Mouse (Mus musculus) macrophage (primary cell): ENCODE measurements around the gene Cryl1. TPM values are rescaled to one million over a fixed set of nuclear protein-coding genes. Genes with fewer than 3 reads are reported as not detected.

Experiments
- H3K27ac ChIP-seq: fragments of 350-480 bp; formaldehyde crosslinking; 2 replicates; pipeline ENCODE4 v1.9.0; 2021
- H3K36me3 ChIP-seq: fragments of 350-480 bp; formaldehyde crosslinking; 2 replicates; pipeline ENCODE4 v1.9.0; 2021; ENCODE audit errors: inconsistent target
- H3K4me3 ChIP-seq: fragments of 350-480 bp; formaldehyde crosslinking; 2 replicates; pipeline ENCODE4 v1.9.0; 2021; ENCODE audit errors: inconsistent target
- H3K79me2 ChIP-seq: fragments of 350-480 bp; formaldehyde crosslinking; 2 replicates; pipeline ENCODE4 v1.9.0; 2021; ENCODE audit errors: inconsistent target
- WGBS: methylation state at CpG from one replicate; pipeline ENCODE4 v1.1.7; 2026; ENCODE audit warnings: inconsistent platforms; ENCODE audit not compliant: missing documents; 5-methylcytosine and 5-hydroxymethylcytosine counted together
- polyA plus RNA-seq: library from polyadenylated mRNA; stranded (reverse); fragments of 250-400 nt; gene quantifications from 3 replicates; pipeline ENCODE4 v1.2.4, GENCODE M21; 2018; ENCODE audit warnings: inconsistent platforms

Gene Cryl1
- polyA plus RNA-seq, 1 experiment from 2014 or later, result 18.7 TPM

DNA sequence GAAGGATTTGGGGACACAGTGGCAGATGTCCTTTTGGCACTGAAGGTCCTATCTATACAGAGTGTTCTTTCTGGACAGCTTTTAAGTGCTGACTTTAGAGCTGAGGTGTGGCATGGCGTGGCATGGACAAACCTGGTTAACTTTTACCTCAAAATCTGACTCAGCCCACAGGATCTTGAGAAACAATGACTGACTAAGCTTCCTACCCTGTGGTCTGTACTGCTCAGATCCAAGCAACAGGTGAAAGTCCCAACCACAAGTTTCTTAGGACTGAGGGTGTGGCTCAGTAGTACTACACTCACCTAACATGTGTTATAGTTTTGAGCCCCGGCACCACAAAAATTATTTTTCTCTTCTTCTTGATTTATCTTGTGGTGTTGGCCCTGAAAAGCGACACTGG is 130.0 kb downstream of the Cryl1 start:
- Histone ChIP-seq H3K4me3 (no peak overlapping the region), H3K27ac (no peak overlapping the region), H3K36me3 (no peaks in the 10 kb centered on the region), H3K79me2 (no peaks in the 10 kb centered on the region)
- 86% methylated on average over 3 of the region's 3 CpGs for WGBS

DNA sequence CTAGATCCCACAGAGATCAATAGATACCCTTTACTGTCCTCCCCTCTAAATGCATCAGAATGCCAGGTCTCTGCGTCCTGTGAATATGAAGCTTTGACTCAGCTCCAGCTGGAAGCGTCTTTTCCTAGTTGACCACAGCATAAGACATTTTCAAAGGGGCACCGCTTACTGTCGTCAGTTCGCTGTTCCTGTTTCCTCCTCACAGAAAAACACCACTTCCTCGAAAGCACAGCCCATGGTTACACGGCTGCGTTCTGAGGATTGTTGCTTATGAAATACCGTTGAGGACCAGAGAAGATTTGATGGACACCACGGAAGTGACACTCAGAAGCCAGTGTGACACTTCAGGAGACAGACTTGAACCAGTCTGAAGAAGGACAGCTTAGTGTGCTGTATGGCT is 134.4 kb downstream of the Cryl1 start:
- Histone ChIP-seq H3K27ac (no peak overlapping the region), H3K36me3 (no peaks in the 10 kb centered on the region), H3K79me2 (no peaks in the 10 kb centered on the region), H3K4me3 (no peak overlapping the region)
- WGBS, result 2% methylated on average over 10 of the region's 10 CpGs

GRCm38 (mm10) chr14:57259341-57259740 is 139.0 kb downstream of the Cryl1 start:
- Histone ChIP-seq H3K79me2 (no peaks in the 10 kb centered on the region), H3K4me3 (no peak overlapping the region), H3K36me3 (no peaks in the 10 kb centered on the region), H3K27ac (no peak overlapping the region)
- WGBS, result 95% methylated on average over 8 of the region's 8 CpGs

- WGBS, result 79% methylated on average over 3 of the region's 3 CpGs
Observed at GRCm38 (mm10) chr14:57248661-57249060, 149.7 kb downstream of the Cryl1 start.

DNA sequence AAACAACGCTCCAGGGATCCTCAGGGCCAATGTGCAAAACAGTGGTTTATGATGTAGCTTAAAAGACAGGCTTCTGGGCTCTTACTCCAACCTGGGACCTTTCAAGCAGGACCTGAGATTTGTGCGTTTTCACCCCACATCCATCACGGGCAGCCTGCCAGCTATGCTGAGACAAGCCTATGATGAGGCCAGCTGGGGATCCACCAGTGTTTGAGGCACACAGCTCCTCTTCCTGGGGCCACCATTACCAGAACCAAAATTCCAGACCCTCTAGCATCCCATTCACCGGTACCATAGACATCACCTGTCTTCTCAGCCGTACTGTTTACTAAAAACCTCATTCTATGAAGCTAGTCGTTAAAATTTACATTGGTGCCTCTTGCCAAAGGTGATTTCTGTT is 151.8 kb downstream of the Cryl1 start:
- no peaks in the 10 kb centered on the region for H3K36me3 ChIP-seq
- no peak overlapping the region for H3K27ac ChIP-seq
- WGBS, result 93% methylated on average over 5 of the region's 6 CpGs
- no peak overlapping the region for H3K4me3 ChIP-seq
- H3K79me2 ChIP-seq, result no peaks in the 10 kb centered on the region

More at GRCm38 (mm10) chr14:57248661-57249060, 149.7 kb downstream of the Cryl1 start:
- Histone ChIP-seq H3K79me2 (no peaks in the 10 kb centered on the region), H3K36me3 (no peaks in the 10 kb centered on the region), H3K27ac (no peak overlapping the region), H3K4me3 (no peak overlapping the region)

GRCm38 (mm10) chr14:57242978-57243377 is 155.4 kb downstream of the Cryl1 start:
- H3K36me3 ChIP-seq, result no peaks in the 10 kb centered on the region
- H3K4me3 ChIP-seq, result no peak overlapping the region
- no peak overlapping the region for H3K27ac ChIP-seq
- 96% methylated on average over 5 of the region's 5 CpGs for WGBS
- H3K79me2 ChIP-seq, result no peaks in the 10 kb centered on the region

DNA sequence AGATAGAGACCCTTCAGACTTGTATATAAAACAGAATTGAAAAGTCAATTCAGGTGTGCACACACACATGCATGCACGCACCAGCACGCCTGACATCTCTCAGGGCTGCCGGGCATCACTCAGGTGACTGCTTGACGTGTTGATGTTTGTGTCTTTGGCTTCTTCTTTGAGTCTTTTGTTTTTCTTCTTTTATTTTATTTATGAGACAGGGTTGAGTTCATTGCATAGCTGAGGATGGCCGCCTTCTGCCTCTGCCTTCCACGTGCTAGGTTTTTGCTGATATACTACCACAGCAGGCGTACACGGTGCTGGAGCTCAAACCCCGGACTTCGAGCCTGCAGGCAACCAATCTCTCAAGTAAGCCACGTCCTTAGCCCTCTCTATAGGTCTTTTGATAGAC is 163.1 kb downstream of the Cryl1 start:
- no peaks in the 10 kb centered on the region for H3K79me2 ChIP-seq
- 88% methylated on average over 10 of the region's 11 CpGs for WGBS
- H3K36me3 ChIP-seq, result no peaks in the 10 kb centered on the region
- no peak overlapping the region for H3K4me3 ChIP-seq
- H3K27ac ChIP-seq, result no peak overlapping the region

DNA sequence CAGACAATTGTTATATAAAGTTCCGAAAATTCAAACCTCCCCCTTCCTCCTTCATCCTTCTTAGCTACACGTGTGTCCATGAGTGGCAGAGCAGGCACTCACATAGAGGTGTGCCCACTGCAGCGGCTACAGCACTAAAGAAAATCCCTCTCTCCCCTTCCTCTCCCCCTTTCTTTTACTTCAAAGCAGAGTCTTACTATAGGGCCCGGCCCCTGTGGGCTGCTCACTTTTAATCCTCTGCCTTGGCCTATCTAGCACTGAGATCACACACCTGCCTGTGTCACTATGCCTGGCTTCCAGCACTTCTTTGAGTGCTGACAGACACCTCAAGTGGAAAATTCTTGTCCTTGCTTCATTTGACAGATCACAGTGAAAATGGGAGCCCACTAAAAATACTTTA is 163.6 kb downstream of the Cryl1 start:
- H3K4me3 ChIP-seq, result no peak overlapping the region
- no peak overlapping the region for H3K27ac ChIP-seq
- no peaks in the 10 kb centered on the region for H3K36me3 ChIP-seq
- WGBS, result 64% methylated on average over 4 of the region's 4 CpGs
- H3K79me2 ChIP-seq, result no peaks in the 10 kb centered on the region

GRCm38 (mm10) chr14:57230264-57231015 is 167.9 kb downstream of the Cryl1 start:
- Histone ChIP-seq H3K36me3 (no peaks in the 10 kb centered on the region), H3K4me3 (no peak overlapping the region), H3K27ac (no peak overlapping the region), H3K79me2 (no peaks in the 10 kb centered on the region)
- 87% methylated on average over 6 of the region's 6 CpGs for WGBS

Other genes with a start within 250 kb of the Cryl1 start
- 4.3 to 7.0 TPM (median 4.9 TPM) in 3 replicates for gene Ift88, start 25.5 kb upstream of the Cryl1 start, polyA plus RNA-seq
- not detected in 3 replicates for gene Il17d, start 126.2 kb upstream of the Cryl1 start, polyA plus RNA-seq
- gene Eef1akmt1, start 173.1 kb upstream of the Cryl1 start, polyA plus RNA-seq, result 14.3 to 31.6 TPM (median 30.5 TPM) in 3 replicates